Mouse (Mus musculus) heart, adult 8-10 months (tissue): Measurements from ENCODE around the gene Rad50. TPM values are rescaled to one million over a fixed set of nuclear protein-coding genes. Genes with fewer than 3 reads are reported as not detected.

Source experiments
- total RNA-seq, 4 experiments: library from RNA; stranded (reverse); gene quantifications; 2 replicates each; pipeline ENCODE4 v1.2.4; 2022

The Rad50 gene
- total RNA-seq, 4 experiments from 2014 or later: 6.4 to 9.5 (median 7.3) TPM

Other genes starting within 250 kb of the Rad50 start
- not detected for gene Gm9837, start 236.8 kb downstream of the Rad50 start, total RNA-seq
- gene Gm9945, start 227.2 kb downstream of the Rad50 start, total RNA-seq: not detected
- gene Sowaha, start 227.0 kb downstream of the Rad50 start, total RNA-seq: under 1 TPM; 0.22 to 0.44 (median 0.34) TPM
- 10 to 100 TPM; 22.3 to 27.2 (median 25.6) TPM for gene Sept8, start 188.1 kb downstream of the Rad50 start, total RNA-seq
- gene Kif3a, start 139.9 kb downstream of the Rad50 start, total RNA-seq: 10 to 100 TPM in 1 of 4 experiments, 1 to 10 TPM in 3; 8.2 to 10.3 (median 8.8) TPM
- gene Il4, start 88.7 kb downstream of the Rad50 start, total RNA-seq: not detected
- not detected for gene Il13, start 72.6 kb downstream of the Rad50 start, total RNA-seq
- under 1 TPM in 1 of 4 experiments, not detected in 3; 0.16 TPM for gene Il5, start 13.5 kb upstream of the Rad50 start, total RNA-seq
- gene Irf1, start 62.7 kb upstream of the Rad50 start, total RNA-seq: 10 to 100 TPM; 15.7 to 20.1 (median 17.2) TPM
- gene Gm17334, start 65.9 kb upstream of the Rad50 start, total RNA-seq: under 1 TPM; 0.40 to 0.60 (median 0.45) TPM
- 1 to 10 TPM; 1.2 to 3.0 (median 2.1) TPM for gene Gm12216, start 151.9 kb upstream of the Rad50 start, total RNA-seq
- gene Slc22a5, start 184.3 kb upstream of the Rad50 start, total RNA-seq: 10 to 100 TPM; 19.8 to 26.2 (median 23.5) TPM